Mouse (Mus musculus) c-Kit-positive CD71-positive TER-119-positive erythroid progenitor cells, embryonic 14.5 days (primary cell): ENCODE data around the gene Gpr180.
A peak's percentile ranks its signal among the peaks of the same experiment; 100 is the strongest.
"Not testable (repeated sequence)": the region's sequence is repeated elsewhere in the genome, so short reads cannot be mapped to it uniquely, and the experiment has no call there.

Experiments
- DNase-seq: peaks from one replicate; pipeline ENCODE4 v3.0.0-alpha.2; 2013; ENCODE audit warnings: low spot score

Gene Gpr180

GRCm38 (mm10) chr14:118136744-118137452 is at the start of gene Gpr180:
Gene Gpr180 (plus strand): TSS chr14:118137158.
- DNase-seq = peak; percentile 96

DNA sequence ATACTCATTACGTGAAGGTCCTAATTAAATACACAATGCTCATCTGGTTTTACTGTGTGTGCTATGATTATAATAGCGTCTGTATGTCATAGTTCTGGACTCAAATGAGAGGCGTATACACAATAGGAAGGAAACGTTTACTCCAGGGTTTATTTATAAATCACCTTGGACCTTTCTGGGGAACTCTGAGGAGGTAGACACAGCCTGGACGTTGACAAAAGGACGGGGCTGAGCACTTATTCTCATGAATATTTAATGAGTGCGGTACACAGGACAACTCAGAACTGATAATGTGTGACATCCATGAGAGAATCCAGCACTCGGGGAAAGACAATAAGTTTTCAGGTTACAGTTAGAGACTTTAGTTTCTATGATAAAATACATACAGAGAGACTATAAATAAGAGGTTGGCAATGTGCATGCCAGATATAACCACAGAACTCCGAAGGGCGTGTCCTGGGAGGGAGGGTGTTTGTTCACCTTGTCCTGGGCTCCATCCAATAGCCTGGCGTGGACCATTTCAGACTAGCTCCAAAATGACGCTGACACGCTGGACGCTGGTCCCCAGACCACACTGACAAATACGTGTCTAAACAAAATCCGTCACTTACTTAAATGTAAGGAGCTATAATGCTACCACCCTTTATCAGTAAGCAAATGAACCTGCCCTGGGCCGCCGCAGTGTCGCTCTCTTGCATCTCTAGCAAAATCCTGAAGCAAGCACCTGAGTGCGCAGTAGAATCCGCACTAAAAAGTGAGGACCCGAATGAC is 48.3 kb upstream of the Gpr180 start:
- DNase-seq = no peak

DNA sequence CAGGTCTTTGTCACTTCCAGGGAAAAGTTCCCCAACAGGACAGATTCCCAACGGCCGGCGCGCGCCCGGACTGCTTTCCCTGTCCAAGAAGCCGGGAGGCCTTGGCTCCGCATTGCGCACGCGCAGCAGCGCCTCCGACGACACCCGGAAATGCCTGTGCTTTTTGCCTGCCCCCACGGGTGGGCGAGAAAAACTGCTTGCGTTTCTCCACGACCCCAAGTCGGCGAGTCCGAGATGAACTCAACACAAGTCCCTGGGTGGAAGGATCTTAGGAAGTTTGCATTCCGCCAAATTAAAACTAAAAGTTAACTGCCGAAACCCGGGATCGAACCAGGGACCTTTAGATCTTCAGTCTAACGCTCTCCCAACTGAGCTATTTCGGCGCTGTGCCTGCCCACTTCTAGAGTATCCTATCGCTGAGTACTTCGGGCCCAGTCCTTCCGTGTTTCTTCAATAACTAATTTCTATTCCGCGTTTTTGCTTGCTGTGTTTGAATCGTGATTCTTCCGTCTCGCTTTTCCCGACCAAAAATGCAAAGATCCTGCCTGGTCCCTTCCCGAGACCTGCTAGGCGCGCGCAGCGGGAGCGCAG is 47.6 kb upstream of the Gpr180 start:
- peak; percentile 80 for DNase-seq

- DNase-seq = peak; percentile 29
Observed at GRCm38 (mm10) chr14:118089806-118090392, 47.1 kb upstream of the Gpr180 start.

GRCm38 (mm10) chr14:118098265-118098664 is 38.7 kb upstream of the Gpr180 start:
- peak; percentile 18 for DNase-seq

DNA sequence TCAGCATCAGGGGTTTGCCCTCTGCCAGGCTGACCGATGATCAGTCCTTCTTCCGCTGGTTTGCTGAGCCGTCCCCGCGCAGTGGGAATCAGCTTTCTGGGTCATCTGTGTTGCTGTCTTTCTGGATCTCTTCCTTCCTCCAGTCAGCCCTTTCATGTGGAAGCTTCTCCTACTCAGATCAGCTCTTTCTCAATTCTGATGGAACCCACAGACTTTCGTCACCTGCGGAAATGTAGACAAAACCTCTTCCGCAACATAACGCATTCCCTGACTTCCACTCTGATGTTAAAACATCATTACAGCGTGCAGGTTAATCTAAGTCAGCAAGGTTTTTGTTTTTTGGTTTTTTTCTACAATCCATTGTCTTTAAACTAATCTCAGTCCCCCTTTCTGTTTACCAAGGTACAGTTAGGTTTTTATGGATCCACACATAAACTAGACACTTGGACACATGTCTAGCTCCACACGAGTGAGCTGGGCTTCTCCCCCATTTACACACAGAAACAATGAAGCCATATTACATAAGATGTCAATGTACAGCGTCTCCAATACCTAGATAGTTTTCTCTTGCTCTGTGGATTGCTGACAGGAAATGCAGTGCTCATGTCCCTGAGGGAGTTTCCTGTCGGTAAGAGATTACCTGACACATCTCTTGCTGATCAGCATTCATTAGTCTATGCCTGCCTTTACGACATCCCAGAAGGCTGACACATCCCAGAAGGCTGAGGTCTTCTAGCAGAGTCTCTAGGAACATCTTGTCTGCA is 35.5 kb upstream of the Gpr180 start:
- DNase-seq = no peak

- not testable (repeated sequence) for DNase-seq
Observed at GRCm38 (mm10) chr14:118107479-118107878, 29.5 kb upstream of the Gpr180 start.

DNA sequence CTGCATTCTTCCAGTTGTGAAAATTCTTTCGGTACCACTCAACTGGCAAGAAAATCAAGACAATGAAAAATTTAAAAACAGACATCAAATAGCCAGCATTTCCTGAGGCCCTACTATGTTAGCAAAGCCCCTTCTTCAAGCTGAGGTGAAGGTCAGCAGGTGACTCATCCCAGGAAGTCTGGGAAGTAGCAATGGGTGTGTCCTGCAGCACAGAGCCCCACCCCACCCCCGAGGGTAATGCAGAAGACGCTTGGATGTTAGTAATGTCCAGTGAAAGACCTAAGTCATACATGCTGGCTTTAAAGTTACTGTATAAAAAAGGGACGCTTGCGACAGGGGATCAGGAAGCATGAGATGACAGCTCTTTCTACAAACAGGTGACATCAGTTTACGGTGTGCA is 23.8 kb upstream of the Gpr180 start:
- no peak for DNase-seq

GRCm38 (mm10) chr14:118124129-118124528 is 12.8 kb upstream of the Gpr180 start:
- no peak for DNase-seq

GRCm38 (mm10) chr14:118124771-118125170 is 12.2 kb upstream of the Gpr180 start:
- DNase-seq = no peak

GRCm38 (mm10) chr14:118126301-118126700 is 10.7 kb upstream of the Gpr180 start:
- DNase-seq = no peak

DNA sequence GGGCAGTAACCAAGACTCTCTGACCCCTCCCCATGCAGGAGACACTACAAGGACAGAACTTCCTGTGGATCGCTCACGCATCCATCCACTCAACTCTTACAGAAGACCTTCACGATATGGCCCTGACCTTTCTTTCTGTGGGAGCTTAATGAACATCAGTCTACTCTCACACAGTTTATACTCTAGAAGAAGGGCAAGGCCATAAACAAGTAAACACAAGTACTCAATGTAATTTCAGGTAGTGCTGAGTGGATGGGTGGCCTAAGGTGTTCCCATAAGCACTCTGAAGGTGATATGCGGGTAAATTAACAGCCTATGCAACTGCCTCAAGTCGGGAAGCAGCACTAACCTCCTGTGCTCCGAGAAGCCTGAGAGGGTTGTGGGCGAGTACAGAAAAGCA is 5.5 kb upstream of the Gpr180 start:
- DNase-seq = no peak

- no peak for DNase-seq
Observed at GRCm38 (mm10) chr14:118131931-118132641, 4.9 kb upstream of the Gpr180 start.

DNA sequence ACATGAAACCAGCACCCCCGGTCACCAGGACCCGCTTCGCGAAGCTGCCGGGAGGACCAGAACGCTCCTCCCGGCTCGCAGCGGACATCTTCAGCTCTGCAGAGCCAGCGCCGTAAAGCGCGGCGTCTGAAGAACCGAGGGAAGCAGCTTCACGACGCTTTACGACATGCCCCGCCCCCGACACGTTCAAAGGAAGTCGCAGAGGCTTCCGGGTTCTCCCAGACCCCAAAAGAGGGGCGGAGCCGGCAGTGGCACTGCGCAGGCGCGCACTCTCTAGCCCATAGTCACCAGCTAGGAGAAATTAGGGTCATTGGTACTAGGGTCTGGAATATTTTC is 4.3 kb upstream of the Gpr180 start, which contains the start of gene Tgds:
Gene Tgds (minus strand): TSS at position 114 of the 336 bp plus-strand sequence.
- peak; percentile 99 for DNase-seq

DNA sequence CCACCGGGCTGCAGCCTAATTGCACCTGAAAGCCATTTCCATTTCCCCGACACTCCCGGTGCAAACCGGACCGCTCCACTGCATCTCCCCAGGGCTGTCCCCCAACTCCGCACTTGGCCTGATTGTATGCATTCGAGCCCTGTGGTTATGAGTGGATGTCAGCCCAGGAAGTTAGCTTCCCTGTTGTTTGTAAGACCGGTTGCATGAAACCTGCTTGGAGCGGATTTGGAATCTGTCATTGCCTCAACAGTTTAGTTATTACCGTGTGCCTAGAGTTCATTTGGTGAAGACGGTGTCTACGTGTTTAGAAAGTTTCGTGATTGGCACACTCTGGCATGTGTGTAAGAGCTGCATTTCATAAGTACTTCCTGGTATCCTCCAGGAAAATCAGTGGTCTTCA is 529 bp downstream of the Gpr180 start:
- peak; percentile 21 for DNase-seq

- no peak for DNase-seq
Observed at GRCm38 (mm10) chr14:118142283-118142682, 5.3 kb downstream of the Gpr180 start.

GRCm38 (mm10) chr14:118148046-118148445 is 11.1 kb downstream of the Gpr180 start:
- no peak for DNase-seq

- DNase-seq = no peak
Observed at GRCm38 (mm10) chr14:118148554-118148953, 11.6 kb downstream of the Gpr180 start.

DNA sequence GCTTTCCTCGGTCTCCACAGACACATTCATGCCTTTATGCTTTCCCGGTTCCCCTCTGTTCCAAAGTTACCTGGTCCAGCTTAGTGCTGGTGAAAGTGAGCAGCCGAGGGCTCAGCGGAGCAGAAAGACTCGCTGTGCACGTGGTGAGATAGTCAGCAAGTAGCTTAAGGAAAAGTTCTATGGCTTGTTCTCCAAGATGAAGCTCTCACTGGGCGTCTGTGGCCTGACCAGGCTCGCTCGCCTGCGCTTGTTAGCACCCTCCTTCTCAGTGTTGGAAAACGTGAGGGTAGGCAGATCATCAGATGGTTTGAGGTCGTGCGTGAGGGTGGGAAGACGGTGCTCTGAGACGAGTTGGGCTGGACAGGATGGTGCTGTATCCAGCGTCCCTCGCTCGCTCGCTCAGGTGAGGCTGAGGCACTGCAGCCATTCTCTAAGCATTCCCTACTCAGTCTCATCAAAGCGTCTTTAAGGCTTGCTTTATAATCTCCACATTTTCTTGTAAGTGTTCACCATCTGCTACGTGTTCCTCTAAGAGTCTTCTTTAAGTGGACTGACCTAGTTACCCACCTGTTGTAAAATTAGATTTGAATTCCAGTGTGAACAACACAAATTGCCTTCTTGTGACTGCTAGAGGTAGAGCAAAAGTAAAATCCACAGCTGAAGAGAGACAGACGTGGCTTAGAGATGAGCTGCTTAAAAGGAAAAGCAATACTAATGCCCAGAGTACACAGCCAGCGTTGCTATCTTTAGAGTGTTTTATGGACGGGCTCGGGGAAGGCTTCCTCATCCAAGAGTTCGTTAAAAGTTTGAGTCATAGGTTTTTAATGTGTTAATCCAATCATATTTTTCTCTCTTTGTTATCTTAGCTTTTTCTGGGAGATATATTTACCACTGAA is 13.9 kb downstream of the Gpr180 start:
- DNase-seq = no peak

DNA sequence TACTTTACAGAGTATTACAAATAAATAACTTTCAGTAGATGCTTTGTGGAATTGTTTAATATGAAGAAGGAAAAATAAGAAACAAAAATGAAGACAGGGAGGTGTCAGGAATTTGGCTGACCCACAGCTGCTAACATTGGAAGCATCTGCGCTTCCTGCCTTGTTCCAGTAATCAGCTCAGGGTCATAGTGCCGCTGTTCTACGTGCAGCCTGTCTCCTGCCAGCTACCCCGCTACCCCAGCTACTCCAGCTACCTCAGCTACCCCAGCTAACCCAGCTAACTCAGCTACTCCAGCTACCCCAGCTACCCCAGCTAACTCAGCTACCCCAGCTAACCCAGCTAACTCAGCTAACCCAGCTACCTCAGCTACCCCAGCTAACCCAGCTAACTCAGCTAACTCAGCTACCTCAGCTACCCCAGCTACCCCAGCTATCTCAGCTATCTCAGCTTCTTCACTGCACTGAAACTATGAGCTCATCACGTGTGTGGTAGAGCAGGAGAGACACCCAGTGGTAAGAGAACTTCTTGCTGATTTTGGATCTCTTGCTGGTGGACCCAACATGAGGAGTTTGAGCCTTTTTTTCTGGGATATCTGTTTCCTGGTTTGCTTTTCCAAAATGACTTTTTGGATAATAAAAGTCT is 14.8 kb downstream of the Gpr180 start:
- DNase-seq = no peak
